Comparison of ENCODE assay signal across 31 mouse cellular contexts in the genomic region with DNA sequence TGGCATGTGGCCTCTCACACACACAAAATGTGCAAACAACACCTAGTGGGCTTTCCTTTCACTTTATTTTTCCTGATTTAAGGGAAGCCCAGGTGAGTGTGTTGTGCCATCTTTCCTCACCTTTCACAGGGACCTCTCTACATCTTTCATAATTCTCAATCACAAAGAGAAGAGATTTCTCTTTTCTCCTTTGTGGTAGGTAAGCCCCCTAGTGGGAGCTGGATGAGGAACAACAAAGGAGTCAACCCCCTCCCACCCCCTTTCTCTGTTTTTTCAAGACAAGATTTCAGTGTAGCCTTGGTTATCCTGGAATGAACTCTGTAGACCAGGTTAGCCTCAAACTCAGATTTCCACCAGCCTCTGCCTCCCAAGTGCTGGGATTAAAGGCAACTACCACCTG. TPM values are rescaled to one million over a fixed set of nuclear protein-coding genes. Genes with fewer than 3 reads are reported as not detected.
DNase-seq lines count a peak whose midpoint lies in the region; ATAC-seq and TF ChIP-seq lines count a peak whose summit lies in the region.
"Had no signal": no experiment of that assay in that cellular context is flagged by ENCODE, and none has a peak within 500 bp of the region (broad histone marks: within the 10 kb centered on the region; RNA-seq: fewer than 3 reads in every experiment).

No protein-coding gene starts in this region.

- in situ Hi-C loops in Patski (cut with MboI; ENCODE audit: low pct_unique_long_range_greater_than_20kb), result no loop called here

- no peaks in the 10 kb centered on the region for H3K36me3 ChIP-seq in midbrain, postnatal 0 days (ENCODE audit: insufficient read depth, low read length)
- no peaks in the 10 kb centered on the region for H3K36me3 ChIP-seq in midbrain, embryonic 14.5 days (ENCODE audit: control insufficient read depth, insufficient read depth, low read length)
- peaks cover 19% of the 10 kb centered on the region for H3K36me3 ChIP-seq in ES-Bruce4 (ENCODE audit: control insufficient read depth, insufficient read depth, low read length, poor library complexity, severe bottlenecking)
- H3K36me3 ChIP-seq: neural tube, embryonic 15.5 days had no signal

- H3K27me3 ChIP-seq in midbrain, postnatal 0 days (ENCODE audit: insufficient read depth, low read length), result no peaks in the 10 kb centered on the region
- H3K27me3 ChIP-seq in midbrain, embryonic 14.5 days (ENCODE audit: control insufficient read depth, insufficient read depth, low read length), result peaks cover 7% of the 10 kb centered on the region; the same call in 1 of the 2 replicates
- H3K27me3 ChIP-seq in ES-Bruce4 (ENCODE audit: control insufficient read depth, insufficient read depth, low read length, poor library complexity, severe bottlenecking), result no peaks in the 10 kb centered on the region
- no peaks in the 10 kb centered on the region for H3K27me3 ChIP-seq in Patski

- CTCF ChIA-PET in Patski (lab: Charles Lee), result interaction anchor here (0.8 to 1.7 kb wide), 5 partner anchors 9 to 45 kb away, joined by 3 to 8 read pairs (median 3); no protein-coding TSS in a partner anchor

- H3K4me3 ChIP-seq in layer of hippocampus, adult 2 months, result no peak overlapping the region
- no peak overlapping the region for H3K4me3 ChIP-seq in midbrain, postnatal 0 days (ENCODE audit: low read depth, low read length)
- H3K4me3 ChIP-seq in midbrain, embryonic 14.5 days (replicated peaks; ENCODE audit: low read depth, low read length), result no peak overlapping the region
- no peak overlapping the region for H3K4me3 ChIP-seq in ES-Bruce4 (ENCODE audit: low read depth, low read length)
- H3K4me3 ChIP-seq: embryonic facial prominence, embryonic 13.5 days; forebrain, embryonic 10.5 days; hindbrain, embryonic 12.5 days; intestine, embryonic 15.5 days; left cerebral cortex, adult 2 months; liver, embryonic 13.5 days; lung, embryonic 15.5 days; midbrain, embryonic 12.5 days; neural tube, embryonic 15.5 days; stomach, embryonic 15.5 days had no signal

- no peak for ATAC-seq in midbrain, postnatal 0 days (ENCODE audit: low FRiP score)
- no peak for ATAC-seq in midbrain, embryonic 14.5 days (ENCODE audit: low FRiP score, low TSS enrichment)
- no peak for ATAC-seq in Patski
- ATAC-seq: forebrain, embryonic 16.5 days; hindbrain, postnatal 0 days; intestine, embryonic 15.5 days had no signal

- no peak for DNase-seq in layer of hippocampus, adult 2 months (ENCODE audit: low spot score in 2 of 2)
- no peak for DNase-seq in layer of hippocampus, adult 8-10 months (ENCODE audit: low spot score in 2 of 2)
- no peak for DNase-seq in midbrain, postnatal 0 days (ENCODE audit: low spot score)
- DNase-seq in midbrain, embryonic 14.5 days, result no peak
- no peak for DNase-seq in Patski (ENCODE audit: low read depth, low spot score)
- no peak for DNase-seq in urinary bladder, postnatal 25 days (ENCODE audit: low spot score)
- DNase-seq: adrenal gland, postnatal 25 days; B cell, adult 2 months; cerebellum, adult 11-12 months; cerebellum, adult 9-11 months; heart, postnatal 36 days; kidney, adult 9 months; kidney, postnatal 14 days; liver, embryonic 13.5 days; lung, postnatal 36 days; right cerebral cortex, postnatal 25 days had no signal

- POLR2A ChIA-PET in Patski (lab: Charles Lee), result no interaction called here

- no peak overlapping the region for H3K27ac ChIP-seq in layer of hippocampus, adult 2 months
- H3K27ac ChIP-seq in midbrain, postnatal 0 days (ENCODE audit: low read depth, low read length), result no peak overlapping the region
- no peak overlapping the region for H3K27ac ChIP-seq in midbrain, embryonic 14.5 days (replicated peaks; ENCODE audit: low read depth, low read length)
- 0 out of 2 replicates have a peak overlapping the region, but pooled peaks have one; percentile 7 for H3K27ac ChIP-seq in ES-Bruce4 (ENCODE audit: insufficient read depth, low read length)
- H3K27ac ChIP-seq: embryonic facial prominence, embryonic 13.5 days; forebrain, embryonic 10.5 days; hindbrain, embryonic 12.5 days; hindbrain, postnatal 0 days; intestine, embryonic 15.5 days; liver, embryonic 13.5 days; lung, embryonic 15.5 days; midbrain, embryonic 12.5 days; neural tube, embryonic 15.5 days; stomach, embryonic 15.5 days had no signal

- peaks cover 4% of the 10 kb centered on the region for H3K4me1 ChIP-seq in midbrain, postnatal 0 days (ENCODE audit: insufficient read depth, low read length)
- peaks cover 5% of the 10 kb centered on the region for H3K4me1 ChIP-seq in midbrain, embryonic 14.5 days (ENCODE audit: control insufficient read depth, insufficient read depth, low read length)
- peaks cover 2% of the 10 kb centered on the region for H3K4me1 ChIP-seq in ES-Bruce4 (ENCODE audit: control insufficient read depth, insufficient read depth, low read length)

- peak; percentile 31 for TF ChIP-seq CTCF in layer of hippocampus, adult 2 months (conservative IDR thresholded peaks at IDR 0.05)
- TF ChIP-seq CTCF in midbrain, postnatal 0 days (IDR thresholded peaks at IDR 0.05), result peak; percentile 37
- TF ChIP-seq CTCF in ES-Bruce4 (IDR thresholded peaks at IDR 0.05; ENCODE audit: low read depth, low read length), result no peak
- peak; percentile 20 for TF ChIP-seq CTCF in Patski (IDR thresholded peaks at IDR 0.05)

- no peak overlapping the region for H3K4me2 ChIP-seq in midbrain, postnatal 0 days (ENCODE audit: low read depth, low read length, poor library complexity, severe bottlenecking)
- H3K4me2 ChIP-seq in midbrain, embryonic 14.5 days (ENCODE audit: low read length), result no peak overlapping the region
- H3K4me2 ChIP-seq: embryonic facial prominence, embryonic 13.5 days; hindbrain, embryonic 12.5 days; intestine, embryonic 15.5 days; liver, embryonic 13.5 days; lung, embryonic 15.5 days; midbrain, embryonic 12.5 days; neural tube, embryonic 15.5 days; stomach, embryonic 15.5 days had no signal

- H3K9ac ChIP-seq in midbrain, postnatal 0 days (replicated peaks; ENCODE audit: low read length, poor library complexity, severe bottlenecking), result no peak overlapping the region
- no peak overlapping the region for H3K9ac ChIP-seq in midbrain, embryonic 14.5 days (replicated peaks; ENCODE audit: low read length)
- no peak overlapping the region for H3K9ac ChIP-seq in ES-Bruce4 (ENCODE audit: low read depth, poor library complexity, severe bottlenecking)
- H3K9ac ChIP-seq: embryonic facial prominence, embryonic 13.5 days; hindbrain, embryonic 12.5 days; intestine, embryonic 15.5 days; liver, embryonic 13.5 days; lung, embryonic 15.5 days; midbrain, embryonic 12.5 days; neural tube, embryonic 15.5 days; stomach, embryonic 15.5 days had no signal

- TF ChIP-seq EP300 in ES-Bruce4 (IDR thresholded peaks at IDR 0.05; ENCODE audit: insufficient read depth, low read depth, low read length), result no peak

- no peaks in the 10 kb centered on the region for H3K9me3 ChIP-seq in midbrain, postnatal 0 days (ENCODE audit: low read length)
- no peaks in the 10 kb centered on the region for H3K9me3 ChIP-seq in midbrain, embryonic 14.5 days (ENCODE audit: control insufficient read depth, low read length)
- H3K9me3 ChIP-seq in ES-Bruce4 (replicated peaks; ENCODE audit: control insufficient read depth, insufficient read depth, low read length, poor library complexity, severe bottlenecking), result no peaks in the 10 kb centered on the region
- H3K9me3 ChIP-seq: embryonic facial prominence, embryonic 13.5 days; forebrain, embryonic 10.5 days; G1E; hindbrain, embryonic 12.5 days; intestine, embryonic 15.5 days; liver, embryonic 13.5 days; lung, embryonic 15.5 days; midbrain, embryonic 12.5 days; neural tube, embryonic 15.5 days; stomach, embryonic 15.5 days had no signal

- TF ChIP-seq POLR2A in ES-Bruce4 (IDR thresholded peaks at IDR 0.05; ENCODE audit: insufficient read depth, low read length), result no peak

RNA-seq across cellular contexts. Expression of a gene that starts 3.7 kb away (rescaled TPM):
- total RNA-seq in layer of hippocampus, adult 2 months (2021), result 10 to 100 TPM; 40.8 to 42.2 TPM
- total RNA-seq in layer of hippocampus, adult 8-10 months (2022), result 10 to 100 TPM; 37.9 to 55.5 (median 47.0) TPM
- total RNA-seq in midbrain, postnatal 0 days (2014; rRNA removed), result 22.0 and 26.5 TPM in 2 replicates
- 26.9 and 28.8 TPM in 2 replicates for polyA plus RNA-seq in midbrain, postnatal 0 days (2015; fragmentation: Nextera tagmentation; extraction: Ambion mirVana)
- polyA plus RNA-seq in midbrain, embryonic 14.5 days (2014; fragmentation: Nextera tagmentation; extraction: Ambion mirVana), result 18.3 and 20.9 TPM in 2 replicates
- 26.8 and 29.6 TPM in 2 replicates for polyA plus RNA-seq in ES-Bruce4 (2011; ENCODE audit: insufficient read depth, insufficient read length, low read depth, missing spikeins)
- 22.9 TPM for polyA plus RNA-seq in Patski (2021)

RNA-seq across cellular contexts. Expression of a gene that starts 23.0 kb away (rescaled TPM):
- 1 to 10 TPM; 1.2 to 2.1 TPM for total RNA-seq in layer of hippocampus, adult 2 months (2021)
- total RNA-seq in layer of hippocampus, adult 8-10 months (2022), result 1 to 10 TPM; 1.8 to 4.8 (median 2.9) TPM
- 4.8 and 6.8 TPM in 2 replicates for total RNA-seq in midbrain, postnatal 0 days (2014; rRNA removed)
- polyA plus RNA-seq in midbrain, postnatal 0 days (2015; fragmentation: Nextera tagmentation; extraction: Ambion mirVana), result 3.8 TPM in 2 replicates
- polyA plus RNA-seq in midbrain, embryonic 14.5 days (2014; fragmentation: Nextera tagmentation; extraction: Ambion mirVana), result 3.5 and 6.4 TPM in 2 replicates
- polyA plus RNA-seq in ES-Bruce4 (2011; ENCODE audit: insufficient read depth, insufficient read length, low read depth, missing spikeins) (35.6 and 39.5 TPM in 2 replicates), Patski (2021) (48.6 TPM)

RNA-seq across cellular contexts. Expression of a gene that starts 33.1 kb away (rescaled TPM):
- under 1 TPM; 0.61 to 0.81 TPM for total RNA-seq in layer of hippocampus, adult 2 months (2021)
- 1 to 10 TPM in 2 of 4 experiments, under 1 TPM in 2; 0.35 to 9.3 (median 4.4) TPM for total RNA-seq in layer of hippocampus, adult 8-10 months (2022)
- 0.27 TPM in 1 of 2 replicates, not detected in the other for total RNA-seq in midbrain, postnatal 0 days (2014; rRNA removed)
- 0.29 and 0.37 TPM in 2 replicates for polyA plus RNA-seq in midbrain, postnatal 0 days (2015; fragmentation: Nextera tagmentation; extraction: Ambion mirVana)
- polyA plus RNA-seq in midbrain, embryonic 14.5 days (2014; fragmentation: Nextera tagmentation; extraction: Ambion mirVana), result 0.16 and 0.26 TPM in 2 replicates
- polyA plus RNA-seq in ES-Bruce4 (2011; ENCODE audit: insufficient read depth, insufficient read length, low read depth, missing spikeins) (not detected in 2 replicates), Patski (2021) (not detected)
- total RNA-seq: adrenal gland, adult 18-20 months; adrenal gland, postnatal 25 days; G1E; gastrocnemius, adult 8-10 months; heart, postnatal 36 days had no signal
- polyA plus RNA-seq: G1E had no signal
